Mouse (Mus musculus) brain, embryonic 14.5 days (tissue): ENCODE results near the gene Rrp1b.

Experiments
- CTCF ChIP-seq: fragments of 200-500 bp; IDR thresholded peaks from 2 replicates; pipeline ENCODE4 v1.5.1; 2012; ENCODE audit warnings: inconsistent platforms, mild to moderate bottlenecking, moderate library complexity, borderline replicate concordance; ENCODE audit not compliant: insufficient read depth, insufficient read length; ENCODE audit errors: extremely low read depth
- POLR2A ChIP-seq: fragments of 200-500 bp; IDR thresholded peaks from 2 replicates; pipeline ENCODE4 v1.6.1; 2012; ENCODE audit warnings: mild to moderate bottlenecking, inconsistent platforms, borderline replicate concordance; ENCODE audit not compliant: poor library complexity, insufficient read depth, insufficient read length, severe bottlenecking; ENCODE audit errors: extremely low read depth

DNA sequence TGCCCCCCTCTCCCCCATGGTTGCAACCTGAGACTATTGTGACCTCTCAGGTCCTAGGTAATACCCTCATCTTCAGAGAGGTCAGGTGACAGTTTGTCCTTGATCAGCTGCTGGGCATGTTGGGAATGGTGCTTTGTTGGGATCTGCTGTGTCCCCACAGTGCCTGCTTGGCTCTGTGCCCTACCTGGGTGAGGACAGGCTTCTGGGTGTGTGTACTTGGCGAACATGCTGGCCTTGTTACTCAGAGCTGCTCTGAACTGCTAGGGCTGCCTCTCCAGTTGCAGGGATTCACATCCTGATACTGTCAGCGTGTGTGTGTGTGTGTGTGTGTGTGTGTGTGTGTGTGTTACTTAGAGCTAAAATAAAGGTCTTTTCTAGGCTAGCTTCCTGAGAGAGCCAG is 74.5 kb downstream of the Rrp1b start:
- TF ChIP-seq POLR2A (no peak), CTCF (no peak)
